Mouse (Mus musculus) lung, embryonic 14.5 days (tissue): ENCODE results near the gene Tango6. TPM values are rescaled to one million over a fixed set of nuclear protein-coding genes. Genes with fewer than 3 reads are reported as not detected.

Experiments
- ATAC-seq: fragments of 200-750 bp; cut with Nextera tagmentation; 2 replicates; pipeline ENCODE4 v1.8.0; 2017; ENCODE audit warnings: mild to moderate bottlenecking, moderate TSS enrichment, moderate library complexity; ENCODE audit not compliant: insufficient read depth
- DNase-seq: peaks from one replicate; pipeline ENCODE4 v3.0.0-alpha.2; 2015
- H3K27ac ChIP-seq: fragments of 300-500 bp; sonication (generic); 2 replicates; pipeline ENCODE4 v1.5.1; 2014; ENCODE audit warnings: low read depth, mild to moderate bottlenecking, moderate library complexity
- H3K27me3 ChIP-seq: fragments of 300-500 bp; sonication (generic); 2 replicates; pipeline ENCODE4 v1.6.1; 2014; ENCODE audit warnings: low read length, control low read depth; ENCODE audit not compliant: insufficient read depth
- H3K36me3 ChIP-seq: fragments of 300-500 bp; sonication (generic); 2 replicates; pipeline ENCODE4 v1.6.1; 2014; ENCODE audit warnings: control low read depth; ENCODE audit not compliant: insufficient read depth
- H3K4me1 ChIP-seq: fragments of 300-500 bp; sonication (generic); 2 replicates; pipeline ENCODE4 v1.6.1; 2014; ENCODE audit warnings: antibody characterized with exemption, control low read depth; ENCODE audit not compliant: insufficient read depth
- H3K4me2 ChIP-seq: fragments of 300-500 bp; sonication (generic); 2 replicates; pipeline ENCODE4 v1.6.1; 2014; ENCODE audit warnings: mild to moderate bottlenecking
- H3K4me3 ChIP-seq: fragments of 300-500 bp; sonication (generic); 2 replicates; pipeline ENCODE4 v1.5.1; 2014; ENCODE audit warnings: low read depth, low read length
- H3K9ac ChIP-seq: fragments of 300-500 bp; sonication (generic); 2 replicates; pipeline ENCODE4 v1.6.1; 2014
- H3K9me3 ChIP-seq: fragments of 300-500 bp; sonication (generic); 2 replicates; pipeline ENCODE4 v1.6.1; 2016; ENCODE audit warnings: low read depth, low read length, control low read depth
- CTCF ChIP-seq: IDR thresholded peaks from 2 replicates; pipeline ENCODE4 v1.5.1; 2016; ENCODE audit warnings: antibody characterized with exemption, low read depth
- WGBS: fragments of 180-500 bp; shearing (Covaris S2); extraction: QIAGEN DNeasy Blood & Tissue Kit; methylation state at CpG from one replicate; pipeline ENCODE4 v1.1.7; 2014; 5-methylcytosine and 5-hydroxymethylcytosine counted together
- polyA plus RNA-seq: library from polyadenylated mRNA; unstranded; fragments of >200 nt; fragmentation: Nextera tagmentation; extraction: Ambion mirVana; gene quantifications from 2 replicates; pipeline ENCODE4 v1.2.1, GENCODE M21; 2014

Gene Tango6
- polyA plus RNA-seq, 1 experiment from 2014 or later = 12.6 TPM

DNA sequence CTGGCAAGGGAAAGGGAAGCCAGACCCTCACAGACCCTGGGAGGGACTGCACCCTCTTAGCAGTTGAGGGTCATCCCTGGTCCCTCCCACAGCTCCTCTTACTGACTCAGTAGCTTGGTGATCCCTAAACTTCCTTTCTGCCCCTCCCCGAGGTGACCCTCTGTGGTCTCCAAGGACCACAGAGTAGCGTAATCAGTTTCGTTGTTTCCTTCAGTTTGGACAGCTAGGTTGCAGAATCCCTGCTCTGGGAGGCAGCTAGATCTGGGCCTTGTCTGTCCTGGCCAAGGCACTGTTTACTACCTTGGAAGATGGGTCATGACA lies 172.3 kb downstream of the Tango6 start:
- TF ChIP-seq CTCF = no peak
- no peak overlapping the region for H3K4me2 ChIP-seq
- H3K36me3 ChIP-seq = 0 out of 2 replicates have a peak, but pooled peaks cover 4% of the 10 kb centered on the region
- H3K9me3 ChIP-seq = no peaks in the 10 kb centered on the region
- no peaks in the 10 kb centered on the region for H3K27me3 ChIP-seq
- ATAC-seq (no peak), DNase-seq (no peak)
- no peak overlapping the region for H3K4me3 ChIP-seq
- H3K27ac ChIP-seq = no peak overlapping the region
- H3K9ac ChIP-seq = no peak overlapping the region
- WGBS = 75% methylated on average over 3 of the region's 3 CpGs
- no peaks in the 10 kb centered on the region for H3K4me1 ChIP-seq

GRCm38 (mm10) chr8:106862845-106863244 lies 180.0 kb downstream of the Tango6 start:
- Histone ChIP-seq H3K27me3 (no peaks in the 10 kb centered on the region), H3K9me3 (no peaks in the 10 kb centered on the region), H3K27ac (no peak overlapping the region), H3K36me3 (no peaks in the 10 kb centered on the region), H3K4me3 (no peak overlapping the region), H3K4me2 (no peak overlapping the region), H3K9ac (no peak overlapping the region), H3K4me1 (no peaks in the 10 kb centered on the region)
- ATAC-seq (no peak), DNase-seq (peak; percentile 30)
- WGBS = 72% methylated on average over 10 of the region's 10 CpGs
- TF ChIP-seq CTCF = no peak

- no peak overlapping the region for H3K27ac ChIP-seq
- H3K4me1 ChIP-seq = 0 out of 2 replicates have a peak, but pooled peaks cover 3% of the 10 kb centered on the region
- 75% methylated on average over 9 of the region's 9 CpGs for WGBS
- ATAC-seq (no peak), DNase-seq (no peak)
- H3K4me3 ChIP-seq = no peak overlapping the region
- H3K9me3 ChIP-seq = no peaks in the 10 kb centered on the region
- peaks cover 12% of the 10 kb centered on the region for H3K27me3 ChIP-seq
- no peaks in the 10 kb centered on the region for H3K36me3 ChIP-seq
- no peak for TF ChIP-seq CTCF
- H3K9ac ChIP-seq = no peak overlapping the region
- no peak overlapping the region for H3K4me2 ChIP-seq
Measured at GRCm38 (mm10) chr8:106865354-106865753, 182.5 kb downstream of the Tango6 start.

DNA sequence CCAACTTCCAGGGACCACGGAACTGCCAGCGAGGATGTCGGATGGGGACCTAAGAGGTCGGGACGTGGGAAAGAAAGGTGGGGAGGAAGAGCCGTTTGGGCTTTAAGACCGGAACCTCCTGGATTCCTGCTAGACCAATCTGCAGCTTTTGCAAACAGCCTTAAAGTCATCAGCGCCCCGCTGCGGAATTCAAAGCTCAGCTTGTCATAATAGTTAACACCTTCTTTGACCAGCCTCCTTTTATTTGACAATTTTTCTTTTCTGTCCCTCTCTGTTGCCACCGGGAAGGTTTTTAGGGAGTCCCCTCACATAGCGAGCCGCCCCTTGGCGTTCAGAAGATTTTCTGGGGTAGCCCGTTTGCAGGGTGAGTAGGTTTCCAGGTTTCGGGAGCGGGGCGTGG lies 187.2 kb downstream of the Tango6 start, which contains the start of gene Has3:
Has3 (plus strand) TSS at position 192 of the 400 bp plus-strand sequence.
- TF ChIP-seq CTCF = no peak
- Histone ChIP-seq H3K4me3 (peak within 1 kb of the TSS; percentile 55), H3K9me3 (no peaks in the 10 kb centered on the region), H3K4me2 (peak within 1 kb of the TSS; percentile 99), H3K36me3 (peaks cover 5% of the 10 kb centered on the region), H3K9ac (peak within 1 kb of the TSS; percentile 57), H3K4me1 (peaks cover 13% of the 10 kb centered on the region), H3K27ac (no peak within 1 kb of the TSS), H3K27me3 (peaks cover 39% of the 10 kb centered on the region)
- under 1% methylated on average over 18 of the region's 18 CpGs for WGBS
- no peak for ATAC-seq
- peak; percentile 66 for DNase-seq

GRCm38 (mm10) chr8:106870537-106871327 lies 187.9 kb downstream of the Tango6 start:
- H3K4me2 ChIP-seq = peak overlapping the region; percentile 99
- H3K9me3 ChIP-seq = no peaks in the 10 kb centered on the region
- H3K36me3 ChIP-seq = peaks cover 5% of the 10 kb centered on the region
- H3K9ac ChIP-seq = peak overlapping the region; percentile 57
- no peak overlapping the region for H3K27ac ChIP-seq
- WGBS = under 1% methylated on average over 58 of the region's 63 CpGs
- DNase-seq (peak; percentile 72), ATAC-seq (peak; percentile 71)
- TF ChIP-seq CTCF = peak; percentile 32; the same call in 1 of the 2 replicates
- peaks cover 13% of the 10 kb centered on the region for H3K4me1 ChIP-seq
- peaks cover 39% of the 10 kb centered on the region for H3K27me3 ChIP-seq
- peak overlapping the region; percentile 55 for H3K4me3 ChIP-seq

DNA sequence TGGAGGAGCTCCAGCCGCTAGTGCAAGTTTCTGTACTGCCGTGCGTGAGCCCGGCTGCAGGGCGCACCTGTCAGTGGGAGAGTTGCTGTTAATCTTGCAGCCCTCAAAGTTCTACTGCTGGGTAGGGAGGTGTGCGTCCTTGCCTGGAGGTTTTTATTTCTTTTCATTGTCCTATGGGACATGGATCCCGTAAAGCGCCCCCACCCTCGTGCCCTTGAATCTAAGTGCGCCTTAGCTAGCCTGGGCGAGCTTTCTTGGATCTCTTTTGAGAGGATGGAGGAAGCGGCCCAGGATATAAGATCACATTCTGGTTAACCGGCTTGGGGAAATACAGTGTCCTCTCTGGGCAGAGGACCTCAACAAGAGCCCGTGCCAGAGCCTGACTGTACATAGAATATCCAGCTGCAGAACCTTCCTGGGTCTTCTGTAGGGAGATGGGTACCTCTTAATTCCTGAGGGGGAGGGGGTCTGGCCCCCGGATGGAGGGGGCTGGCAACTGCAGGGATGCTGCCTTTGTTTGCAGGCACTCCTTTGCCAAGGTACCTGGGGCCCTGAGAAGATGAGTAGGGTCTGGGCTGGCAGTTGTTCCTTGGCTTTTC lies 188.6 kb downstream of the Tango6 start:
- Histone ChIP-seq H3K4me3 (peak overlapping the region; percentile 55), H3K9ac (peak overlapping the region; percentile 57), H3K27ac (no peak overlapping the region), H3K4me2 (peak overlapping the region; percentile 99), H3K27me3 (peaks cover 39% of the 10 kb centered on the region), H3K9me3 (no peaks in the 10 kb centered on the region), H3K4me1 (peaks cover 13% of the 10 kb centered on the region), H3K36me3 (peaks cover 5% of the 10 kb centered on the region)
- WGBS = under 1% methylated on average over 15 of the region's 15 CpGs
- DNase-seq (peak; percentile 31), ATAC-seq (0 out of 2 replicates have a peak, but pooled peaks have one; percentile 2)
- TF ChIP-seq CTCF = no peak

- peaks cover 39% of the 10 kb centered on the region for H3K27me3 ChIP-seq
- peak overlapping the region; percentile 55 for H3K4me3 ChIP-seq
- no peak overlapping the region for H3K27ac ChIP-seq
- TF ChIP-seq CTCF = peak; percentile 48
- 1% methylated on average over 22 of the region's 22 CpGs for WGBS
- DNase-seq (peak; percentile 65), ATAC-seq (peak; percentile 54; the same call in 1 of the 2 replicates)
- peaks cover 13% of the 10 kb centered on the region for H3K4me1 ChIP-seq
- no peaks in the 10 kb centered on the region for H3K9me3 ChIP-seq
- H3K36me3 ChIP-seq = peaks cover 6% of the 10 kb centered on the region
- peak overlapping the region; percentile 29; the same call in 1 of the 2 replicates for H3K9ac ChIP-seq
- H3K4me2 ChIP-seq = peak overlapping the region; percentile 99
Measured at GRCm38 (mm10) chr8:106871931-106872371, 189.1 kb downstream of the Tango6 start.
